Mouse (Mus musculus) ES-Bruce4 (cell line): Measurements from ENCODE around the gene Rwdd3.
A peak's percentile ranks its signal among the peaks of the same experiment; 100 is the strongest.

Experiments
- CTCF ChIP-seq: IDR thresholded peaks from one replicate; pipeline ENCODE4 v1.8.1; 2011; ENCODE audit warnings: low read depth, low read length
- POLR2A ChIP-seq: IDR thresholded peaks from one replicate; pipeline ENCODE4 v1.8.1; 2011; ENCODE audit warnings: low read length; ENCODE audit not compliant: insufficient read depth

- TF ChIP-seq CTCF (peak; percentile 96), POLR2A (no peak)
Observed at GRCm38 (mm10) chr3:121163271-121163819, 8.2 kb downstream of the Rwdd3 start.
